Mouse (Mus musculus): ENCODE results near the gene Calm5.
"Not testable (repeated sequence)": the region's sequence is repeated elsewhere in the genome, so short reads cannot be mapped to it uniquely, and the experiment has no call there.

The Calm5 gene

GRCm38 (mm10) chr13:3866355-3867052 lies 12.5 kb downstream of the Calm5 start:
- DNase-seq = no peak

- no peak for DNase-seq
Measured at GRCm38 (mm10) chr13:3867158-3867557, 13.2 kb downstream of the Calm5 start.

- DNase-seq = no peak
Measured at GRCm38 (mm10) chr13:3869901-3870300, 15.9 kb downstream of the Calm5 start.

- no peak for DNase-seq
Measured at GRCm38 (mm10) chr13:3872832-3873231, 18.9 kb downstream of the Calm5 start.

- DNase-seq = no peak
Measured at GRCm38 (mm10) chr13:3876448-3876847, 22.5 kb downstream of the Calm5 start.

- DNase-seq = no peak
Measured at GRCm38 (mm10) chr13:3877185-3877584, 23.2 kb downstream of the Calm5 start.

- no peak for DNase-seq
Measured at GRCm38 (mm10) chr13:3877679-3878220, 23.8 kb downstream of the Calm5 start.

GRCm38 (mm10) chr13:3886663-3887062 lies 32.7 kb downstream of the Calm5 start:
- no peak for DNase-seq

GRCm38 (mm10) chr13:3889111-3889510 lies 35.1 kb downstream of the Calm5 start:
- DNase-seq = no peak

GRCm38 (mm10) chr13:3890061-3890460 lies 36.1 kb downstream of the Calm5 start:
- no peak for DNase-seq

- DNase-seq = no peak
Measured at GRCm38 (mm10) chr13:3891479-3892087, 37.6 kb downstream of the Calm5 start.

- no peak for DNase-seq
Measured at GRCm38 (mm10) chr13:3892601-3893000, 38.6 kb downstream of the Calm5 start.

- peak; percentile 83 to 93 for DNase-seq
Measured at GRCm38 (mm10) chr13:3893126-3893734, 39.3 kb downstream of the Calm5 start.

GRCm38 (mm10) chr13:3894549-3894948 lies 40.6 kb downstream of the Calm5 start:
- DNase-seq = no peak

GRCm38 (mm10) chr13:3895397-3895980 lies 41.5 kb downstream of the Calm5 start:
- DNase-seq = no peak

GRCm38 (mm10) chr13:3896032-3896431 lies 42.1 kb downstream of the Calm5 start:
- no peak for DNase-seq

GRCm38 (mm10) chr13:3896913-3897312 lies 42.9 kb downstream of the Calm5 start:
- peak; percentile 16 to 67 for DNase-seq

GRCm38 (mm10) chr13:3898202-3898601 lies 44.2 kb downstream of the Calm5 start:
- not testable (repeated sequence) for DNase-seq

GRCm38 (mm10) chr13:3899301-3899700 lies 45.3 kb downstream of the Calm5 start:
- no peak for DNase-seq

Measured in spleen, adult 18-20 months (tissue).